Mouse (Mus musculus) B cell, adult 2 months (primary cell): ENCODE data around the gene Agk.
A peak's percentile ranks its signal among the peaks of the same experiment; 100 is the strongest.

ENCODE experiments used
- DNase-seq, 2 experiments: peaks; one replicate each; pipeline ENCODE4 v3.0.0; 2022

Gene Agk

GRCm38 (mm10) chr6:40413046-40413445 is 88.1 kb downstream of the Agk start:
- no peak for DNase-seq

GRCm38 (mm10) chr6:40413565-40413964 is 88.6 kb downstream of the Agk start:
- no peak for DNase-seq

GRCm38 (mm10) chr6:40415799-40416198 is 90.8 kb downstream of the Agk start:
- DNase-seq: no peak

- DNase-seq: no peak
These were observed 93.4 kb downstream of the Agk start for GRCm38 (mm10) chr6:40418386-40418785.

- no peak for DNase-seq
These were observed 96.1 kb downstream of the Agk start for GRCm38 (mm10) chr6:40421099-40421498.

- DNase-seq: no peak
These were observed 98.0 kb downstream of the Agk start for GRCm38 (mm10) chr6:40423013-40423412.

- DNase-seq: peak; percentile 79 to 82
These were observed 98.8 kb downstream of the Agk start for GRCm38 (mm10) chr6:40423774-40424173.

GRCm38 (mm10) chr6:40427441-40427840 is 102.5 kb downstream of the Agk start:
- DNase-seq: no peak

- DNase-seq: no peak
These were observed 103.7 kb downstream of the Agk start for GRCm38 (mm10) chr6:40428696-40429095.

GRCm38 (mm10) chr6:40429521-40429931 is 104.6 kb downstream of the Agk start:
- no peak for DNase-seq

GRCm38 (mm10) chr6:40430251-40430650 is 105.3 kb downstream of the Agk start:
- DNase-seq: peak; percentile 69 to 79

- DNase-seq: no peak
These were observed 105.9 kb downstream of the Agk start for GRCm38 (mm10) chr6:40430878-40431277.

GRCm38 (mm10) chr6:40431356-40431755 is 106.4 kb downstream of the Agk start:
- DNase-seq: no peak

GRCm38 (mm10) chr6:40431812-40432211 is 106.8 kb downstream of the Agk start:
- no peak for DNase-seq

- peak; percentile 67 to 76 for DNase-seq
These were observed 107.6 kb downstream of the Agk start for GRCm38 (mm10) chr6:40432346-40433275.

GRCm38 (mm10) chr6:40434697-40435096 is 109.7 kb downstream of the Agk start:
- no peak for DNase-seq

GRCm38 (mm10) chr6:40435151-40436046 is 110.4 kb downstream of the Agk start:
- DNase-seq: peak; percentile 41 to 52

- DNase-seq: peak; percentile 90
These were observed 111.1 kb downstream of the Agk start, which contains the start of gene E330009J07Rik for GRCm38 (mm10) chr6:40436047-40436483. Gene E330009J07Rik (minus strand): TSS chr6:40436135.

- DNase-seq: no peak
These were observed 114.0 kb downstream of the Agk start, which contains the start of gene Wee2 for GRCm38 (mm10) chr6:40438936-40439335. Gene Wee2 (plus strand): TSS chr6:40439088.

GRCm38 (mm10) chr6:40439731-40440130 is 114.8 kb downstream of the Agk start:
- DNase-seq: no peak

GRCm38 (mm10) chr6:40441276-40441675 is 116.3 kb downstream of the Agk start:
- no peak for DNase-seq

- peak; percentile 38 to 49 for DNase-seq
These were observed 116.8 kb downstream of the Agk start for GRCm38 (mm10) chr6:40441755-40442154.

GRCm38 (mm10) chr6:40443281-40443928 is 118.4 kb downstream of the Agk start:
- DNase-seq: no peak
